Mouse (Mus musculus) kidney, adult 2 months (tissue): Measurements from ENCODE around the gene Znhit6.

ENCODE experiments used
- CTCF ChIP-seq: fragments of 200-500 bp; conservative IDR thresholded peaks from 2 replicates; pipeline ENCODE4 v1.5.1; 2011; ENCODE audit warnings: low read depth, mild to moderate bottlenecking, control low read depth, low read length, moderate library complexity, mixed read lengths; ENCODE audit not compliant: insufficient read depth, insufficient read length
- POLR2A ChIP-seq: fragments of 200-500 bp; IDR thresholded peaks from one replicate; pipeline ENCODE4 v1.6.1; 2011; ENCODE audit warnings: low read depth, low read length, control low read depth

- TF ChIP-seq CTCF: 0 out of 2 replicates have a peak, but pooled peaks have one; percentile 16
- no peak for TF ChIP-seq POLR2A
These were observed 23.1 kb downstream of the Znhit6 start for GRCm38 (mm10) chr3:145599059-145599458.
